Mouse (Mus musculus) olfactory bulb, adult 2 months (tissue): ENCODE measurements around the gene Atxn10.

Experiments
- CTCF ChIP-seq: fragments of 200-500 bp; IDR thresholded peaks from 2 replicates; pipeline ENCODE4 v1.5.1; 2012; ENCODE audit warnings: low read depth, mild to moderate bottlenecking, low read length, moderate library complexity; ENCODE audit not compliant: insufficient read depth
- POLR2A ChIP-seq: fragments of 200-500 bp; IDR thresholded peaks from 2 replicates; pipeline ENCODE4 v1.6.1; 2012; ENCODE audit warnings: mild to moderate bottlenecking, low read depth, low read length, moderate library complexity; ENCODE audit not compliant: insufficient read depth

DNA sequence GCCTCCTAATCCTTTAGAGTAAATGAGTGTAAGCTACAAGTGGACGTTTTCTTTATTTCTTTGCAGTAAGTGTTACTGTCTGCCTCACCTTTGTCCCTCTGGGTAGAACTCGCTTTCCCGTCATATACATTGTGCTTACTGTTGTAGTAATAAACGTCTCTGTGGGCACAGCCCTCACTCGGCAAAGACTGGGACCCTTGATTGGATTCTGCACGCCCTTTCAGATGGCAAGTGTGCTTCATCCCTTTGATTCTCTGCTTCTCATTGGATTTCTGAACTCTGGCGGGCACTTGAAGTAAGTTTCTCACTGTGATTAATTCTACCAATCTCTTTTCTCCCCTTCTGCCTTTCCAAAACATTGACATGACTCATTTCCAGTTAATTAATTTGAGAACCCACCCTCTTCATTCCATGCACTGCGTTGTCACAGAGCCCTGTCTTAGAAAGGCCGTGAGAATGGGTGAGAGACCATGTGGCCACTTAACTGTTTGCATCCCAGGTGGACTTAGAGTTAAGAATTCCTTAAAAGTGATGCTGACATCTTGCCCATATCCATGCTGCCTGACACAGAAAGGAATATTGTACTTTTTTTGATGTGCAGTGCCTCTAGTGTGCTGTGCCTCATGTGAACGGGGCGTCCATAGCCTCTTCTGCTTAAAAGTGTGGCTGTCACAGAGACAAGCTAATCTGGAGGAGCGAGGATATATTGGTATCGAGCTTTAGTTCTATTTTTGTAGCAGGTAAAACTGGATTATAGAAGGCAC, 127.2 kb downstream of the Atxn10 start:
- no peak for TF ChIP-seq CTCF
- no peak for TF ChIP-seq POLR2A
